Mouse (Mus musculus) stomach, postnatal 0 days (tissue): ENCODE measurements around the gene Mak. TPM values are rescaled to one million over a fixed set of nuclear protein-coding genes. Genes with fewer than 3 reads are reported as not detected.

ENCODE experiments used
- ATAC-seq: fragments of 200-750 bp; cut with Nextera tagmentation; 2 replicates; pipeline ENCODE4 v1.8.0; 2017; ENCODE audit not compliant: low FRiP score, low TSS enrichment
- DNase-seq: peaks from one replicate; pipeline ENCODE4 v3.0.0-alpha.2; 2016; ENCODE audit warnings: low spot score
- H3K27ac ChIP-seq: fragments of 300-500 bp; sonication (generic); replicated peaks from 2 replicates; pipeline ENCODE4 v1.5.1; 2014; ENCODE audit warnings: mild to moderate bottlenecking, control low read depth
- H3K27me3 ChIP-seq: fragments of 300-500 bp; sonication (generic); 2 replicates; pipeline ENCODE4 v1.6.1; 2014; ENCODE audit warnings: low read length; ENCODE audit not compliant: control insufficient read depth, insufficient read depth
- H3K36me3 ChIP-seq: fragments of 300-500 bp; sonication (generic); 2 replicates; pipeline ENCODE4 v1.6.1; 2014; ENCODE audit warnings: low read length, mixed read lengths; ENCODE audit not compliant: control insufficient read depth, insufficient read depth
- H3K4me1 ChIP-seq: fragments of 300-500 bp; sonication (generic); replicated peaks from 2 replicates; pipeline ENCODE4 v1.6.1; 2014; ENCODE audit warnings: antibody characterized with exemption; ENCODE audit not compliant: control insufficient read depth, insufficient read depth
- H3K4me2 ChIP-seq: fragments of 300-500 bp; sonication (generic); replicated peaks from 2 replicates; pipeline ENCODE4 v1.6.1; 2014; ENCODE audit warnings: low read depth, mild to moderate bottlenecking, control low read depth, moderate library complexity
- H3K4me3 ChIP-seq: fragments of 300-500 bp; sonication (generic); 2 replicates; pipeline ENCODE4 v1.5.1; 2014; ENCODE audit warnings: low read depth, low read length, control low read depth
- H3K9ac ChIP-seq: fragments of 300-500 bp; sonication (generic); 2 replicates; pipeline ENCODE4 v1.6.1; 2014; ENCODE audit warnings: mild to moderate bottlenecking, low read length, control low read depth, mixed read lengths
- H3K9me3 ChIP-seq: fragments of 300-500 bp; sonication (generic); 2 replicates; pipeline ENCODE4 v1.6.1; 2016; ENCODE audit warnings: low read length; ENCODE audit not compliant: control insufficient read depth
- CTCF ChIP-seq: IDR thresholded peaks from 2 replicates; pipeline ENCODE4 v1.5.1; 2016; ENCODE audit warnings: antibody characterized with exemption, low read depth, mild to moderate bottlenecking, moderate library complexity
- EP300 ChIP-seq: optimal IDR thresholded peaks from 2 replicates; pipeline ENCODE3; 2016; ENCODE audit warnings: antibody characterized with exemption
- WGBS: fragments of 180-500 bp; shearing (Covaris S2); extraction: QIAGEN DNeasy Blood & Tissue Kit; methylation state at CpG from one replicate; pipeline ENCODE4 v1.1.7; 2014; 5-methylcytosine and 5-hydroxymethylcytosine counted together
- polyA plus RNA-seq: library from polyadenylated mRNA; unstranded; fragments of >200 nt; fragmentation: Nextera tagmentation; extraction: Ambion mirVana; gene quantifications from 2 replicates; pipeline ENCODE4 v1.2.1, GENCODE M21; 2015

The Mak gene
- polyA plus RNA-seq, 1 experiment from 2014 or later, result 0.24 TPM

DNA sequence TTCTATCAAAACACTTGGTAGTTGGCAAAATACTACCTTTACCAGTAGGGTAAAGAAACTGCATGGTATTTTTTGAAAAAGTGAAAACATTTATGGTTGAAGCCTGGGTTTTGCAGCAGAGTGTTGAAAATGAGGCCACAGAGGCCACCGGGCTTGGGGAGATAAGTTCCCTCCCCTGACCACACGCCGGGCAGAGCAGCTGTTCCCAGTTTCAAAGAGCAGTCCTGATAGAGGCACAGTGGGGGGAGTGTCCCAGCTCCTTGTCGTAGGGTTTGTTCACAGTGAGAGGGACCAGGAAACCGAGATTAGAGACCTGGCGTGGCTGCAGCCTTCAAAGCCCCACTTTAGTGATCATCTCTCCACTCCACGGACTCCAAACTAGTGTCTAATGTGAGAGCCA, 59.0 kb downstream of the Mak start:
- H3K27me3 ChIP-seq, result no peaks in the 10 kb centered on the region
- no peaks in the 10 kb centered on the region for H3K9me3 ChIP-seq
- no peak overlapping the region for H3K4me2 ChIP-seq
- DNase-seq, result peak; percentile 53
- no peak overlapping the region for H3K27ac ChIP-seq
- 0 out of 2 replicates have a peak, but pooled peaks cover 2% of the 10 kb centered on the region for H3K4me1 ChIP-seq
- TF ChIP-seq CTCF (no peak), EP300 (no peak)
- H3K36me3 ChIP-seq, result peaks cover 6% of the 10 kb centered on the region; the same call in 1 of the 2 replicates
- H3K9ac ChIP-seq, result no peak overlapping the region
- 57% methylated on average over 7 of the region's 7 CpGs for WGBS
- ATAC-seq, result no peak
- H3K4me3 ChIP-seq, result no peak overlapping the region

DNA sequence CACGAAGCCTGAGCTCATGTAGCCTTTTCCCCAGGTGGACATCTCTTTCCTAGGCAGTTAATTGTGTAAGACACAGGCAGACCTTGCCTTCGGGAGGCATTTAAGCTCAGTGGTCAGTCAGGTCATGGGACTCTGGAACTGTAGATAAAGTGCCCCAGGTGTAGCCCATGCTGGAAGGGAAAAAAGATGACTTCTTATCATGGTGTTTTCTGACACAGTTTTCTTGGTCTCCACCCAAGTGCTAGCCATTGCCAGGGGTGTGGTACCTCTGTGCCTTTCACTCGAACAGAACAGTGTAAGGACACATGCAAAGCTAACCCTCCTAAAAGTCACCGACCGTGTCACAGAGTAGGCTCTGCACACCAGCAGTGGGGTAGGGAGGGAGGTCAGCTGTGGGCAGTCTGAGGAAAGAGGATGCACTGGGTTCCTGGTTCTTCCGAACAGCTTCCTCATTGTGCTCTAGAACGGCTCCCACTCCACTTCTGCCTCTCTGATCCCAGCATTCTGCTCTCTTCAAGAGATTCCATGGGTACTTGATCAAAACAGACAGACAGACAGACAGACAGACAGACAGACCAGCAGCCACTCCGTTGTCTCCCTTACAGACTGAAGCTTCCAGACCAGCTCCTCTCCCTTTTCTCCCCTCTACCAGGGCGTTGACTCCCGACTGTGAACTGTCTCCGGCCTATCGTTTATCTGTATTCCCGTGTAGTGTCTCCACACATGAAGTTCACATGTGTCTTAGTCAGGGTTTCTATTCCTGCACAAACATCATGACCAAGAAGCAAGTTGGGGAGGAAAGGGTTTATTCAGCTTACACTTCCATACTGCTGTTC, 60.5 kb downstream of the Mak start:
- no peak overlapping the region for H3K4me2 ChIP-seq
- H3K4me3 ChIP-seq, result no peak overlapping the region
- no peaks in the 10 kb centered on the region for H3K27me3 ChIP-seq
- H3K4me1 ChIP-seq, result 0 out of 2 replicates have a peak, but pooled peaks cover 2% of the 10 kb centered on the region
- no peak for ATAC-seq
- H3K9ac ChIP-seq, result no peak overlapping the region
- 85% methylated on average over 13 of the region's 13 CpGs for WGBS
- DNase-seq, result no peak
- peaks cover 6% of the 10 kb centered on the region; the same call in 1 of the 2 replicates for H3K36me3 ChIP-seq
- no peak overlapping the region for H3K27ac ChIP-seq
- H3K9me3 ChIP-seq, result no peaks in the 10 kb centered on the region
- no peak for TF ChIP-seq CTCF
- no peak for TF ChIP-seq EP300

DNA sequence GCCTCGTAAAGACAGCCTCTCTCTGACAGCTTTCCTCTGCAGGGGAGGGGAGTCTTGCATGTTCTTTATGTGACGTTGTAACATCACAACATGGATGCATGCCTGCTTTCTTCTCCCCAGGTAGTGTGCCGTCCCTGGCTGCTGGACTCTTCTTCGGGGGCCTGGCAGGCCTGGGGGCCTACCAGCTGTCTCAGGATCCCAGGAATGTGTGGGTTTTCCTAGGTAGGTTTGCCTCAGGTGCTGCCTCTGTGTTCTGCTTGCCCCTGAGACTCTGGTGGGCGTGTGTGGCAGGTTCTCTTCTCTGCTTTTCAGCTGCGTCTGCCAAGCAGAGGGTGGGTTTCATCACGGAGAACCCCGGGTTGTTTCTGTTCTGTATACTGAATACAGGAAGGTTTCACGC, 61.3 kb downstream of the Mak start:
- no peak overlapping the region for H3K4me2 ChIP-seq

DNA sequence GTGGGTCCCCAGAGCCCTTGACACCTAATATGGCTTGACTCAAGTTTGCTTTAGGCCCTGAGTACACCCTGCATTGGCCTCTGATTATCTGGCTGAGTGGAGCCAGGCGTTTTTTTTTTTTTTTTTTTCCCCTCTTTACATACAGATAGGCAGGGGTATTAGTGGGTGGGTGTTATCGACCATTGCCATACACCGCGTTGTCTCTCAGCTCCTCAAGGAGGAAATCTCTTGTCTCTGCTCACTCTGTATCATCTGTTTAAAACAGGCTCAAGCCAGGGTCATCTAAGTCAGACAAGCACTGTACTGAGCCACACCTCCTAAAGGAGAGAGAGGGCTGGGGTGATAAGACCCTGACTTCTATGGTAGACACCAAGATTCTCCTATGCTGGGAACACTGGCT, 61.7 kb downstream of the Mak start:
- no peak for DNase-seq
- H3K4me3 ChIP-seq, result no peak overlapping the region

More for the DNA sequence above, 61.3 kb downstream of the Mak start:
- Histone ChIP-seq H3K36me3 (peaks cover 6% of the 10 kb centered on the region; the same call in 1 of the 2 replicates), H3K27ac (no peak overlapping the region), H3K4me1 (0 out of 2 replicates have a peak, but pooled peaks cover 2% of the 10 kb centered on the region), H3K9me3 (no peaks in the 10 kb centered on the region), H3K4me3 (no peak overlapping the region), H3K9ac (no peak overlapping the region), H3K27me3 (no peaks in the 10 kb centered on the region)
- no peak for TF ChIP-seq CTCF
- TF ChIP-seq EP300, result no peak
- 92% methylated on average over 9 of the region's 9 CpGs for WGBS
- DNase-seq (no peak), ATAC-seq (no peak)

DNA sequence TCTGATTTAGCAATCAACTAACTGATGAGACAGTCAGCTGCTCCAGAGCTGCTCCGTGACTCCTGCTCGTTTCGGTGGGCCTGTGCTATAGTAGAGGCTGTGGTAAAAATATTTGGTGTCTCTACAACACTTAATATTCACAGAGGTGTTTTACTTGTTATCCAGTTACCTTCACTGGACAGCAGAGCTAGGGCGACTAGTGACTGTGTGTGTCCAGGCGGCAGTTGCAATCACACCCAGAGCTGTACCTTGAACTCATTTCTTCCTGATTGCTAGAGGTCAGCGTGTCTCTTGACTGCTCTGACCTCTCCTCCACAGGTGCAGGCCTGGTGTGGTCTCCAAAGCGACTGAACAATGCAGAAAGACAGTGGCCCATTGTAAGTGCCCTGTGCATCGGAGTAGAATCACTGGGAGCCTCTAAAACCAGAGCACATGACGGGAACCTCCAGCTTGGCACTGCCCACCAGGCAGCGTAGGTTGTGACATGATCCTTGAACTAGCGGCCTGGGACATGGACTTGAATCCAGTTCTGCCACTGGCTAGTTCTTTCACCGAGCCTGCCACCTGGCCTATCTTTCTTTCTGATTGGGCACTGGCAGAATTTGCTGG, 62.6 kb downstream of the Mak start:
- Histone ChIP-seq H3K9ac (peak overlapping the region; percentile 70), H3K27ac (peak overlapping the region; percentile 96), H3K27me3 (no peaks in the 10 kb centered on the region), H3K9me3 (no peaks in the 10 kb centered on the region), H3K4me1 (0 out of 2 replicates have a peak, but pooled peaks cover 2% of the 10 kb centered on the region), H3K36me3 (peaks cover 13% of the 10 kb centered on the region; the same call in 1 of the 2 replicates), H3K4me3 (peak overlapping the region; percentile 68), H3K4me2 (peak overlapping the region; percentile 70)
- DNase-seq (peak; percentile 38), ATAC-seq (peak; percentile 36; the same call in 1 of the 2 replicates)
- TF ChIP-seq CTCF (no peak), EP300 (no peak)
- 31% methylated on average over 12 of the region's 12 CpGs for WGBS

More for the DNA sequence above, 61.7 kb downstream of the Mak start:
- TF ChIP-seq EP300 (no peak), CTCF (no peak)
- no peaks in the 10 kb centered on the region for H3K27me3 ChIP-seq
- peaks cover 6% of the 10 kb centered on the region; the same call in 1 of the 2 replicates for H3K36me3 ChIP-seq
- H3K27ac ChIP-seq, result no peak overlapping the region
- 79% methylated on average over 4 of the region's 4 CpGs for WGBS
- ATAC-seq, result no peak
- 0 out of 2 replicates have a peak, but pooled peaks cover 2% of the 10 kb centered on the region for H3K4me1 ChIP-seq
- H3K9me3 ChIP-seq, result no peaks in the 10 kb centered on the region
- H3K9ac ChIP-seq, result no peak overlapping the region
- H3K4me2 ChIP-seq, result no peak overlapping the region; the same call in 1 of the 2 replicates
